Mouse (Mus musculus): ENCODE measurements at regions not wholly inside any gene's neighbourhood (a gene's known extent, or its start where the extent isn't known, plus 50 kb on each side); places are given as distances from the start of the nearest gene placed in this dataset.

GRCm38 (mm10) chr3:18695113-18695792 lies 747.0 kb downstream of the Cypt12 start:
- TF ChIP-seq CTCF (IDR thresholded peaks at IDR 0.05; ENCODE audit: low read depth, low read length): no peak
- TF ChIP-seq POLR2AphosphoS5 (IDR thresholded peaks at IDR 0.05; ENCODE audit: insufficient replicate concordance, low read depth, low read length): no peak
- TF ChIP-seq TAL1 (conservative IDR thresholded peaks at IDR 0.05; ENCODE audit: low read depth, low read length): no peak
